ENCODE assay signal across 24 mouse cellular contexts in genomic region chr17:26826131-26826530, GRCm38 (mm10). TPM values are rescaled to one million over a fixed set of nuclear protein-coding genes. Genes with fewer than 3 reads are reported as not detected.
DNase-seq lines count a peak whose midpoint lies in the region; ATAC-seq lines count a peak whose summit lies in the region.
"Had no signal": no experiment of that assay in that cellular context is flagged by ENCODE, and none has a peak within 500 bp of the region (broad histone marks: within the 10 kb centered on the region; RNA-seq: fewer than 3 reads in every experiment).

No protein-coding gene starts in this region.

- H3K27ac ChIP-seq in heart, embryonic 12.5 days (ENCODE audit: poor library complexity, severe bottlenecking): no peak overlapping the region
- H3K27ac ChIP-seq in intestine, embryonic 14.5 days (ENCODE audit: low read depth): no peak overlapping the region
- no peak overlapping the region for H3K27ac ChIP-seq in intestine, embryonic 15.5 days
- H3K27ac ChIP-seq: embryonic facial prominence, embryonic 13.5 days; embryonic facial prominence, embryonic 15.5 days; forebrain, embryonic 10.5 days; forebrain, embryonic 13.5 days; forebrain, embryonic 15.5 days had no signal

- H3K9me3 ChIP-seq in heart, embryonic 12.5 days (replicated peaks): peaks cover 7% of the 10 kb centered on the region; the same call in 1 of the 2 replicates
- H3K9me3 ChIP-seq in intestine, embryonic 14.5 days (ENCODE audit: control insufficient read depth, low read length): 0 out of 2 replicates have a peak, but pooled peaks cover 3% of the 10 kb centered on the region
- no peaks in the 10 kb centered on the region for H3K9me3 ChIP-seq in intestine, embryonic 15.5 days
- H3K9me3 ChIP-seq: embryonic facial prominence, embryonic 15.5 days; forebrain, embryonic 10.5 days; forebrain, embryonic 13.5 days; forebrain, embryonic 15.5 days had no signal

- 62% methylated on average over 15 of the region's 17 CpGs for WGBS in heart, embryonic 12.5 days
- WGBS in intestine, embryonic 14.5 days: 69% methylated on average over 15 of the region's 17 CpGs
- WGBS in intestine, embryonic 15.5 days: 71% methylated on average over 16 of the region's 17 CpGs

- ATAC-seq in heart, embryonic 12.5 days (ENCODE audit: insufficient number of reproducible peaks, low FRiP score): no peak
- no peak for ATAC-seq in intestine, embryonic 14.5 days (replicated peaks; ENCODE audit: low FRiP score, low TSS enrichment, low read depth)
- ATAC-seq in intestine, embryonic 15.5 days: no peak
- ATAC-seq: forebrain, embryonic 13.5 days; forebrain, embryonic 15.5 days had no signal

- H3K4me2 ChIP-seq in heart, embryonic 12.5 days: no peak overlapping the region
- no peak overlapping the region for H3K4me2 ChIP-seq in intestine, embryonic 14.5 days (ENCODE audit: low read length)
- no peak overlapping the region for H3K4me2 ChIP-seq in intestine, embryonic 15.5 days (replicated peaks)
- H3K4me2 ChIP-seq: embryonic facial prominence, embryonic 13.5 days; embryonic facial prominence, embryonic 15.5 days; forebrain, embryonic 13.5 days; forebrain, embryonic 15.5 days had no signal

- no peaks in the 10 kb centered on the region for H3K4me1 ChIP-seq in heart, embryonic 12.5 days (replicated peaks)
- H3K4me1 ChIP-seq in intestine, embryonic 14.5 days (replicated peaks; ENCODE audit: control insufficient read depth, insufficient read depth, low read length): no peaks in the 10 kb centered on the region
- no peaks in the 10 kb centered on the region for H3K4me1 ChIP-seq in intestine, embryonic 15.5 days (replicated peaks)
- H3K4me1 ChIP-seq: embryonic facial prominence, embryonic 13.5 days; embryonic facial prominence, embryonic 15.5 days; forebrain, embryonic 10.5 days; forebrain, embryonic 13.5 days; forebrain, embryonic 15.5 days had no signal

- H3K27me3 ChIP-seq in heart, embryonic 12.5 days (replicated peaks): no peaks in the 10 kb centered on the region
- peaks cover 10% of the 10 kb centered on the region for H3K27me3 ChIP-seq in intestine, embryonic 14.5 days (replicated peaks; ENCODE audit: control insufficient read depth, insufficient read depth, low read length)
- H3K27me3 ChIP-seq in intestine, embryonic 15.5 days (replicated peaks): peaks cover 19% of the 10 kb centered on the region

- peak; percentile 57 for DNase-seq in heart, adult 11 months
- DNase-seq in intestine, embryonic 14.5 days (ENCODE audit: low spot score): peak; percentile 45
- DNase-seq in testis, postnatal 10 days (ENCODE audit: low spot score): peak; percentile 30
- no peak for DNase-seq in testis, postnatal 14 days (ENCODE audit: low spot score)
- no peak for DNase-seq in thymus, postnatal 25 days
- DNase-seq: adrenal gland, adult 2 months; adrenal gland, postnatal 10 days; adrenal gland, postnatal 25 days; cerebellum, adult 11 months; cerebellum, adult 18-20 months; cerebellum, adult 8-10 months; cerebellum, adult 9-11 months; cerebellum, postnatal 14 days; cerebellum, postnatal 36 days; embryo, embryonic 11 days had no signal

- peaks cover 14% of the 10 kb centered on the region for H3K36me3 ChIP-seq in heart, embryonic 12.5 days
- H3K36me3 ChIP-seq in intestine, embryonic 14.5 days (ENCODE audit: control insufficient read depth, insufficient read depth, low read length): no peaks in the 10 kb centered on the region
- H3K36me3 ChIP-seq in intestine, embryonic 15.5 days: no peaks in the 10 kb centered on the region
- H3K36me3 ChIP-seq: embryonic facial prominence, embryonic 13.5 days; embryonic facial prominence, embryonic 15.5 days; forebrain, embryonic 10.5 days; forebrain, embryonic 15.5 days had no signal

- no peak overlapping the region for H3K4me3 ChIP-seq in heart, embryonic 12.5 days
- no peak overlapping the region for H3K4me3 ChIP-seq in intestine, embryonic 14.5 days (ENCODE audit: low read depth, low read length)
- H3K4me3 ChIP-seq in intestine, embryonic 15.5 days (replicated peaks): no peak overlapping the region
- H3K4me3 ChIP-seq: embryonic facial prominence, embryonic 13.5 days; embryonic facial prominence, embryonic 15.5 days; erythroblast, embryonic 14.5 days; forebrain, embryonic 10.5 days; forebrain, embryonic 13.5 days; forebrain, embryonic 15.5 days had no signal

- no peak overlapping the region for H3K9ac ChIP-seq in heart, embryonic 12.5 days
- no peak overlapping the region for H3K9ac ChIP-seq in intestine, embryonic 14.5 days (ENCODE audit: low read length)
- H3K9ac ChIP-seq in intestine, embryonic 15.5 days: no peak overlapping the region
- H3K9ac ChIP-seq: embryonic facial prominence, embryonic 13.5 days; embryonic facial prominence, embryonic 15.5 days; forebrain, embryonic 13.5 days; forebrain, embryonic 15.5 days had no signal

RNA-seq across cellular contexts. Expression of gene Nkx2-5, which starts 18.7 kb away (rescaled TPM):
- 200 and 212 TPM in 2 replicates for polyA plus RNA-seq in heart, embryonic 12.5 days (2016; fragmentation: Nextera tagmentation; extraction: Ambion mirVana)
- 0.11 TPM in 1 of 2 replicates, not detected in the other for polyA plus RNA-seq in intestine, embryonic 14.5 days (2014; fragmentation: Nextera tagmentation; extraction: Ambion mirVana)
- 0.14 TPM in 1 of 2 replicates, not detected in the other for polyA plus RNA-seq in intestine, embryonic 15.5 days (2015; fragmentation: Nextera tagmentation; extraction: Ambion mirVana)
- polyA plus RNA-seq: brain, embryonic 14.5 days; erythroblast, embryonic 14.5 days; forebrain, embryonic 10.5 days; forebrain, embryonic 13.5 days; forebrain, embryonic 15.5 days had no signal

RNA-seq across cellular contexts. Expression of gene Bnip1, which starts 45.3 kb away (rescaled TPM):
- 51.1 and 51.9 TPM in 2 replicates for polyA plus RNA-seq in heart, embryonic 12.5 days (2016; fragmentation: Nextera tagmentation; extraction: Ambion mirVana)
- polyA plus RNA-seq in intestine, embryonic 14.5 days (2014; fragmentation: Nextera tagmentation; extraction: Ambion mirVana): 44.3 and 51.2 TPM in 2 replicates
- 48.7 and 50.1 TPM in 2 replicates for polyA plus RNA-seq in intestine, embryonic 15.5 days (2015; fragmentation: Nextera tagmentation; extraction: Ambion mirVana)

Comparison
In these comparisons a context has a peak if more than half of its experiments do, and no peak if none do; other contexts are left out.
1. DNase-seq: peak in heart, adult 11 months (single experiment), intestine, embryonic 14.5 days (single experiment) and testis, postnatal 10 days (single experiment); none in testis, postnatal 14 days (single experiment) and thymus, postnatal 25 days (single experiment).
2. RNA of gene Nkx2-5, which starts 18.7 kb away (polyA plus RNA-seq): 200 to 212 TPM in heart, embryonic 12.5 days; 0.11 TPM in intestine, embryonic 14.5 days and 0.14 TPM in intestine, embryonic 15.5 days; every median in the first group is over 100 times any median in the second.